Mouse (Mus musculus): ENCODE results near the gene Slc35c2.

DNA sequence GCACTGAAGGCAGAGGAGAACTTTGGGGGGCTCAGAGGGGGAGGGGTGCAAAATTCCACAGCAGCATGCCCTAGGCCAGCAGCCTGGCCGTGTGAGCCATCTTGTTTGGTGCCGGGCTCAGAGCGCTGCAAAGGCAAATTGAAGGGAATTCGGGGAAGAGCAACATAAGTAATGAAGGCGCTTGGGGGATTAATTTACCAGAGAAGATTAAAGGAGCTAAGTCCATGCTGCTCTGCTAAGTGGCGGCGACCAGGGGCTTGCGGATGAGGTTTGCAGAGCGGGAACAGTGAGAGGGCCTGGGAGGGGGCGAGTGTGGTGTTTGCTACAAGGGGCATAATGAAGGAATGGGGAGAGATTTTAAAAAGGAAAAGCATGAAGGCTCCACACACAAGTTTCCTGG is 8.3 kb downstream of the Slc35c2 start:
- no peak for TF ChIP-seq POLR2A (IDR thresholded peaks at IDR 0.05; ENCODE audit: borderline replicate concordance, insufficient read depth, low read length)
- no peak for TF ChIP-seq CTCF (IDR thresholded peaks at IDR 0.05; ENCODE audit: borderline replicate concordance, insufficient read depth, low read depth, low read length)

All from cerebellum, adult 2 months (tissue).